Mouse (Mus musculus): ENCODE data around the gene Phlda2.

Gene Phlda2

GRCm38 (mm10) chr7:143463865-143464415 is 39.0 kb downstream of the Phlda2 start:
- DNase-seq (ENCODE audit: extremely low read depth, low read depth) = peak; percentile 60

DNA sequence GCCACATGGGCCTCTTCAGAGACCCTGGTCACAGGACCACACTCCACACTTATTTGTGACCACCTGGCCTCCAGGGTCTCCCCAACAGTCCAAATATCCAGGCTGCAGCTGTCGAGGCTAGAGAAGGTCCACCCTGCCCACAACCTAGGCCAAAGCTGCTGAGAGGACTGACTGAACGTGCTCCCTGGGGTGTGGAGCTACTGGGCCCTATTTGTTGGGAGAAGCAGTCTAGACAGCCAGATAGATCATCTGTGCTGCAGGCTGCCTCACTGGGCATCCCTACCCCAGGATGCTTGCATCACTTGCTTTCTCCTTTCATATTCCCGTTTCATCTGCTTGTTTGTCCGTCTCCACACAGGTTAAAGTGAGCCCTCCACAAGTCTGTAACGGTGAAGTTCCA is 40.4 kb downstream of the Phlda2 start:
- DNase-seq (ENCODE audit: extremely low read depth, low read depth) = no peak

DNA sequence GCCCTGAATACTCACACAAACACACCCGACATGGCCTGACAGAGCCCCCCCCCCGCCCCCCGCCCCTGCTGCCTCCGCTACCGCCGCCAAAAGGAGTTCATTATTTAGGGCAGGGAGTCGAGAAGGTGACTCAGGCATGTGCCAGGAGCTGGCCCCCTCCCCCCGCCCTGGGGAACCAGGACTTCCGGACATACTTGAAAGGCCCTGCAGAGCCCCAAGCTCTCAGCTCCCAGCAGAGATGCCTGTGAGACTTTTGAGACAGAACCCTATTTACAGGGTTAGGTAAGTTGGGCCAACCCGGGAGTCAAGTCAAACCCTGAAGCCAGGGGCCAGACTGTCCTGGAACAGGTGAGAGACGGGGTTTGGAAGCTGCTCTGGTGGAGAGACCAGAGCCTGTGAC is 41.0 kb downstream of the Phlda2 start:
- DNase-seq (ENCODE audit: extremely low read depth, low read depth) = no peak

DNA sequence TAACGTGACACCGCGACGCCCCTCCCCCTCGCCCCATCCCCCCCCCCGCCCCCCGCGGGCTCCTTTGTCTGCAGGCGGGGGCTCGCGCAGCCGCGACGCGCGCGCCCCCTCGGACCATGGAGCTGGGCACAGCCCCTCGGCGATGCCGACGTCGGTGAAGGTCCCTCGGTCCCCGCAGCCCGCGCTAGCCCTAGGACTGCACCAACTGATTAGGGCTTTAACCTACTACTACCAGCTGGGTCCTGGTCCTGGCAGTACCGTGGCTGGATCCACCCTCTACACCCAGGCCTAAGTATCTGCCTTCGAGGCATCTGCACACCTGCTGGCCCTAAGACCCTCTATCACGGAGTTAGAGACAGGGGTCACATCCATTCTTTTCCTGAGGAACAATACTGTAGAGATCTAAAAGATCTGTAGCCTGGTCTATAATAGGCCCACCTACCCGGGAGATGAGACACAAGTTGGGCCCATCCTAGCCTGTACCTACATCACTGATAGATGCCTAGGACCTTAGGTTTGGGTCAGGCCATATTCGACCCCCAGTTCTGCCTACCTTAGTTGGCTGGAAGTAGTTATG is 41.6 kb downstream of the Phlda2 start:
- no peak for DNase-seq (ENCODE audit: extremely low read depth, low read depth)

GRCm38 (mm10) chr7:143460874-143461273 is 42.1 kb downstream of the Phlda2 start, which contains the start of gene Cdkn1c:
Gene Cdkn1c, minus strand, starts transcription at chr7:143461050.
- DNase-seq (ENCODE audit: extremely low read depth, low read depth) = peak; percentile 62

GRCm38 (mm10) chr7:143460217-143460834 is 42.6 kb downstream of the Phlda2 start:
- DNase-seq (ENCODE audit: extremely low read depth, low read depth) = no peak

GRCm38 (mm10) chr7:143459332-143460211 is 43.4 kb downstream of the Phlda2 start:
- DNase-seq (ENCODE audit: extremely low read depth, low read depth) = no peak

DNA sequence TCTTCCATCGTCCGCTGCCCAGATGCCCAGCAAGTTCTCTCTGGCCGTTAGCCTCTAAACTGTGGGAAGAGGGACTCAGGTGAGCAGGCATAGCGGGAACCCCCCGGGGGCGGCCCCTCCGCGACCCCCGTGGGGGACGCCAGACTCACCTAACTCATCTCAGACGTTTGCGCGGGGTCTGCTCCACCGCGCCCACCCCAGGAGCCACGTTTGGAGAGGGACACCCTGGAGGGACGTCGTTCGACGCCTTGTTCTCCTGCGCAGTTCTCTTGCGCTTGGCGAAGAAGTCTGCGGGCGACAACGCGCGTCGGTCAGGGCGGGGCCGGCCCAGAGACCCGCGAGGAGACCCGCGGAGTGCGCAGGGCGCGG is 44.0 kb downstream of the Phlda2 start:
- DNase-seq (ENCODE audit: extremely low read depth, low read depth) = no peak
